Mouse (Mus musculus) testis, adult 2 months (tissue): ENCODE results near the gene Gm6902.
"Not testable (repeated sequence)": the region's sequence is repeated elsewhere in the genome, so short reads cannot be mapped to it uniquely, and the experiment has no call there.

Experiments
- CTCF ChIP-seq: fragments of 200-500 bp; IDR thresholded peaks from 2 replicates; pipeline ENCODE4 v1.5.1; 2012; ENCODE audit warnings: low read depth, mild to moderate bottlenecking, inconsistent platforms, low read length, moderate library complexity; ENCODE audit not compliant: control insufficient read depth, insufficient read depth, insufficient replicate concordance
- POLR2A ChIP-seq: fragments of 200-500 bp; IDR thresholded peaks from 2 replicates; pipeline ENCODE4 v1.6.1; 2012; ENCODE audit warnings: low read depth, mild to moderate bottlenecking, inconsistent platforms, low read length, moderate library complexity; ENCODE audit not compliant: control insufficient read depth

- TF ChIP-seq CTCF, POLR2A: not testable (repeated sequence)
Observed at GRCm38 (mm10) chr7:23251582-23251981, 27.1 kb downstream of the Gm6902 start, which contains the start of gene Vmn1r166.
